Mouse (Mus musculus) liver, adult (tissue): ENCODE measurements around the gene Mapk13.

Experiments used
- GATA4 ChIP-seq: IDR thresholded peaks from 2 replicates; pipeline ENCODE4 v1.6.1; 2014; ENCODE audit warnings: mild to moderate bottlenecking, low read length; ENCODE audit not compliant: insufficient replicate concordance

The Mapk13 gene

GRCm38 (mm10) chr17:28823749-28824148 lies 54.7 kb downstream of the Mapk13 start:
- TF ChIP-seq GATA4, result no peak

GRCm38 (mm10) chr17:28824896-28825295 lies 55.8 kb downstream of the Mapk13 start:
- TF ChIP-seq GATA4, result no peak

DNA sequence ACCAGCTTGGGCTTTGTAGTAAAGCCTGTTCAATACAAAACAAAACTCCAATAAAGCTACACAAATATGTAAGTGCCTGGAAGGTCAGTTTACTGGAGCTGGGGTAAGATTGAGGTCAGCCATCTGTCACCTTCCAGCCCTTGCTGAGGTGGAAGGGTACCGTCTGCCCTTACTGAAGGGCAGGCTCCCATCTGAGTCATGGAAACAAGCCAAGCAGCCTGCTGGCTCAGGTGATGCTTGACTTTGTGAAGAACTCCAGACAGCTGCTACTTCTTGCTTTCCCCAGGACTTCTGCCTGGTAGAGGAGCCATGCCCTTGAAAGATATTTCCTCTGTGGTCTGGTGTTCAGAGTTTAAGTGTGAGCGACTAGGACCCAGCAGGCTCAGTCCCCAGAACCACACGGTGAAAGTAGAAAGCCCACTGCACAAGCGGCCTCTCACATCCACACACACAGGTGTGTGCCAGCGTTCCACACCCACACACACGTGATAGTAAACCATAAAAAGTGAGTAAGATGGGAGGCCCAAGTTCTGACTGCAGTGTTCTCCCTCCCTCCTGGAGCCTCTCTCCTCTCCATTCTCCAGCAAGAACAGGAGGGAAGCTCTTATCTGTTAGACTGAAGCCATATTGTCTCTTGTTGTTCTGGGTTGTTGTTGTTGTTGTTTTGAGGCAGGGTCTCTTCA lies 56.4 kb downstream of the Mapk13 start:
- no peak for TF ChIP-seq GATA4

GRCm38 (mm10) chr17:28827665-28828231 lies 58.7 kb downstream of the Mapk13 start:
- no peak for TF ChIP-seq GATA4

GRCm38 (mm10) chr17:28829120-28829519 lies 60.0 kb downstream of the Mapk13 start:
- TF ChIP-seq GATA4, result no peak
